Mouse (Mus musculus) NIH3T3 (cell line): Measurements from ENCODE around the gene Ndufs3.
"Not testable (repeated sequence)": the region's sequence is repeated elsewhere in the genome, so short reads cannot be mapped to it uniquely, and the experiment has no call there.

Experiments
- DNase-seq: peaks from one replicate; pipeline ENCODE4 v3.0.0-alpha.2; 2012; ENCODE audit warnings: low read depth

The Ndufs3 gene

DNA sequence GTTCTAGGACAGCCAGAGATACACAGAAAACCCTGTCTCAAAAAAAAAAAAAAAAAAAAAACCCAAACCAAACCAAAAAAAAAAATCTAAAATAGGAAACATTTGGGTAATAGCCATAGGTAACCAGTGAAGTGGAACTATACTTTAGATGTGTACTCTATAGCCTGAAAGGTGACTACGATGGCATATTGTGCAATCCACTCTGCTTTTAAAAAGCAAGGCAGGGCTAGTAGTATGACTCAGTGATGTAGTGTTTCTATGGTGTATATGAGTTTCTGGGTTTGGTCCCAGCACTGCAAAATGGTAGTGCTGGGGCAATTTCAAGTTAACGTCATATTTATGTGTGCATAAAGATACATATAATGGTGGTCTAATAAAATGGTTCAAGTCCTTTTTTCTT lies 2.1 kb upstream of the Ndufs3 start:
- DNase-seq: no peak

DNA sequence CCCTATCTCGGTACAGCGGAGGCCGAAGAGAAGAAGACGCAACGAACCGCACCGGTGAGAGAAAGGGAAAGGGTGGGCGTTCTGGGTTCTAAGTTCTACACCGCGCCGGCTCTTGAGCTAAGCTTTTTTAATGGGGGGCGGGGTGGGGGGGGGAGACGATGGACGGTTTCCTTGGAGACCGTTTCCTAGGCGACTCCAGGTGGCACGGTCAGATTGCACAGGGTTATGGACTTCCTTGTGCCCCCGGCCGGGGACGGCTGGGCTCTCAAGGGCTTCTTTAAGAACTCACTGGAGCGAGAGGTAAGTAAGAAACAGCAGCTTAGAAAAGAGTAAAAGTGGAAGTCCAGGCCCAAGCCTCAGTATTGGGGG lies 213 bp upstream of the Ndufs3 start:
- no peak for DNase-seq

DNA sequence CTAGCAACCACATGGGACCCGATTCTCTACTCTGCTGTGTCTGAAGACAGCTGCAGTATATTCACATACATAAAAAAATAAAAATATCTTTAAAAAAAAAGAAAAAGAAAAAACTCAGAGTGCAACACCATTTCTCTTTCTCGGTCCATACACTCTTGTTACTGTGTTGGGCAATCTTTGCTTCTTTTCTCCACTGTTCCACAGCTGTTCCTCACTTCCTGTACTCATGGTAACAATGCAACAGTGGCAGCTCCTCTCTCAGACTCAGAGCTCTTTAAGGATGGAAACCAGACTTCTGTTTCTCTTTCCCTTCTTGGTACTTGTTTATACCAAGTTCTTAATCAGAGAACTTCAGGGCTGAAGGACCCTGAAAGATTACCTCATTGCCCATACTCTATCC lies 1.2 kb downstream of the Ndufs3 start:
- DNase-seq: no peak

DNA sequence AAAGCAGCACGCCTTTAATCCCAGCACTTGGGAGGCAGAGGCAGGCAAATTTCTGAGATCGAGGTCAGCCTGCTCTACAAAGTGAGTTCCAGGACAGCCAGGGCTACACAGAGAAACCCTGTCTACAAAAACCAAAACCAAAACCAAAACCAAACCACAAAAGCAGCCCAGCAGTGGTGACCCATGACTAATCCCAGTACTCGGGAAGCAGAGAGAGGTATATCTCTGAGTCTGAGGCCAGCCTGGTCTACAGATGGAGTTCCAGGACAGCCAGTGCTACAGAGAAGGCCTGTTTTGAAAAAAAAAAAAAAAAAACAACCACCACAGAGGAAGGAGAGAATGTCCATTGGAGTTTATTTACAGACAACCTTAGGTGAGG lies 10.3 kb downstream of the Ndufs3 start:
- not testable (repeated sequence) for DNase-seq

DNA sequence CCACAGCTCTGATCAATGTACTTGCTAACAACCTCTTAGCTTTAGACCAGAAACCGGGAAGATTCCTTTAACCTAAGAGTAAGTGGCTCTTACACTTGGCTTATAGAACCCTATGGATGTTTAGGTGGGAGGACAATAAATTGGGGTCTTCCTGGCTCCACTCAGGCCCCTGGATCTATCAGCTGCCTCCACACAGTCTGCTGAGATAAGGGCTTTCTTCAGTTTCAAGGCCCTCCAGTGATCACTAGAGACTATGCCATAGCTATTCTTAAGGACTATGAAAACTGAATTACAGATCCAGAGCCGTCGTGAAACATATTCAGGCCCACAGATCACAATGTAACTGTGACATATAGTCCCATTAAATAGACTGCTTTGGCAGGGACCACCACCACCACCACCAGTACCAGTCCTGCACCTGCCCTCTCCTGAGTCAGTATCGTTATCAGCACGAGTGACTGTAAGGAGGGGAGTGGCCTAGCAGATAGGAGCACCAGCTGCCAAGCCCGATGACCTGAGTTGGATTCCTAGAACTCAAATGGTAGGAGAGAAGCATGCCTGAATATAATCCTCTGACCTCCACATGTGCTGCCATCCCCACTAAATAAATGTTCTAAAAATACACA lies 10.8 kb downstream of the Ndufs3 start:
- no peak for DNase-seq

DNA sequence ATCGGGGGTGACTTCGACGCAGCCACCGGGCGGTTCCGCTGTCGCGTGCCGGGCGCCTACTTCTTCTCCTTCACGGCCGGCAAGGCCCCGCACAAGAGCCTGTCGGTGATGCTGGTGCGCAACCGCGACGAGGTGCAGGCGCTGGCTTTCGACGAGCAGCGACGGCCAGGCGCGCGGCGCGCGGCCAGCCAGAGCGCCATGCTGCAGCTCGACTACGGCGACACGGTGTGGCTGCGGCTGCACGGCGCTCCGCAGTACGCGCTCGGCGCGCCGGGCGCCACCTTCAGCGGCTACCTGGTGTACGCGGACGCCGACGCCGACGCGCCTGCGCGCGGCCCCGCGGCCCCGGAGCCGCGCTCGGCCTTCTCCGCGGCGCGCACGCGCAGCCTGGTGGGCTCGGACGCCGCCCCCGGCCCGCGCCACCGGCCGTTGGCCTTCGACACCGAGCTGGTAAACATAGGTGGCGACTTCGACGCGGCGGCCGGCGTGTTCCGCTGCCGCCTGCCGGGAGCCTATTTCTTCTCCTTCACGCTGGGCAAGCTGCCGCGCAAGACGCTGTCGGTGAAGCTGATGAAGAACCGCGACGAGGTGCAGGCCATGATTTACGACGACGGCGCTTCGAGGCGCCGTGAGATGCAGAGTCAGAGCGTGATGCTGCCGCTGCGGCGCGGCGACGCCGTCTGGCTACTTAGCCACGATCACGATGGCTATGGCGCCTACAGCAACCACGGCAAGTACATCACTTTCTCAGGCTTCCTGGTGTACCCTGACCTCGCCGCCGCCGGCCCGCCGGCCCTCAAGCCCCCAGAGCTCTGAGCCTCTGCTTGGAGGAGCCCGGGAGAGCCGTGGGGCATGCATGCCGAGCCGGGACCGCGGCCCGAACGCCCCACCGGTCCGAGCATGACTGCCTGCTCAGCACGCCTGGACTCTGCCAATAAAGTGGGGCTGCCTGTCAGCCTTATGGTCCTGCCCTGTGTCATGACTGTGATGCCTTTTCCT lies 14.8 kb downstream of the Ndufs3 start:
- DNase-seq: no peak

DNA sequence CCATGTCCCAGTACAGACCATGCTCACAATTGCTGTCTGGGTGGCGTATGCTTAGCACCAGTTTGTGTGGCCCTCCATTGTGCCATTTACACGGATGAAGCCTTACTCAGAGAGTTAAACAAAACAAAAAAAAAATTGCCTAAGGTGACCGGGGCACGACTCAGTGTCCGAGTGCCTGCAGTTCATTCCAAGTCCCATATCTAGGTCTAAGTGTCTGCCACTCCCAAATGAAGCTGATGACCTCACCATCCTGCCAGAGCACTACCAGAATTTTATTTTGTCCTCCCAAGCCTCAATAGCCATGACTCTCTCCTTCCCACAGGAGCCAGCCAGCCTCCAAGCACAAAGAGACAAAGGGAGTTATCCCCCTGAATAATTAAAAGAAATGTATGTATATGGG lies 17.0 kb downstream of the Ndufs3 start:
- DNase-seq: no peak

DNA sequence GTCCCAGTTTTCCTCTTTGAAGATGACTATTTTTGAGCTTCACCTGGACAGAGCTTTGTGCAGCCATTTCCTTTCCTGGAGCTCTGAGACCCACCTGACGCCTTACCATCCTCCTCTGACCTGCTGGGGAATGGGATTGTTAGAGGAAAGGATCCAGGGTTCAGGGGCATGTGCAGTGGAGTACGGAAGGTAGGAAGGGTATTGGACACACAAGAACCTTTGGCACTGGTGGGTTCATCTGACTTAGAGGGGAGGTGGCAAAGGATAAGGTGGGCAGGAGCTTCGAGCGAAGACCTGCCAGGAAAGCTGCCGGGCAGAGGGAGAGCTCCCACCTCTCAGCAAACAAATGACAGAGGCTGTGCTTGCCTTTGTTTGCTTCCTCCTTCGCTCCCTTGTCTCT lies 18.2 kb downstream of the Ndufs3 start:
- DNase-seq: no peak

DNA sequence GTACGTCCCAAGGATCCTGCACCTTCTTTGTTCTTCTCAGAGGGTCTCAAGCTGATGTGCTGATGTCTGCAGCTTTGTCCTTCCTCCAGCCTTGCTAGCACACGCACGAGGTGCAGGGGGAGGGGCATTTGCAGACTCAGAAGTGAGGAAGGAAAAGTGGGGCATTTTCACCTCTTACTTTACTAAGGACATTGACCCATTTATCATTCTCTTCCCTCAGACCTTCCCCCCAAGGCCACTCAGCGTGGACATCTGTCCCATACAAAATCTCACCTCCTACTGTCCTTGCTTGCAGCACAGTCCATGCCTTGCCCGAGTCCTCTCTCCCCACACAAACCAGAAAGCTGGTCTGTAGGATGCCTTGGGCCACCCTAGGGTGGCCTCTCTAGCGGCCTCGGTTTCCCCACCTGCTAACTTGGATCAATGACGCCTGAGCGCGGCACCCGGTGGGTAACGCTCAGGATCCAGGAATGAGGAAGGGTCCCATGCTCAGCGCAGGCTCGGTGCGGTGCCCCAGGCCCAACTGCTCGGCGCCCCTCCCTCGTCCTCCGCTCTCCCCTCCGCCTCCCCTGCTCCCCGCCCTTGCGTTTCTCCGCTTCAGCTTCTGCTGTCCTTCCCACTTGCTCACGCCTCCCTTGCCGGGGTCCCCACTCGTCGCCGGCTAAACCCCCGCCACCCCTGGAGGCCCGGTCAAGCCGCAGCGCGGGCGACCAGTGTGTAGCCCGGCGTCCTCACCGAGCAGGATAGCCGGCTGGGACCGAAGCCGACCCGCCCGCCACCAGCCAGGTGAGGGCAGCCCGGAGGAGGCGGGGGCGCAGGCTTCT lies 19.2 kb downstream of the Ndufs3 start, which contains the start of gene C1qtnf4:
TSS of gene C1qtnf4 (plus strand) at position 643 of the 824 bp plus-strand sequence.
- no peak for DNase-seq

DNA sequence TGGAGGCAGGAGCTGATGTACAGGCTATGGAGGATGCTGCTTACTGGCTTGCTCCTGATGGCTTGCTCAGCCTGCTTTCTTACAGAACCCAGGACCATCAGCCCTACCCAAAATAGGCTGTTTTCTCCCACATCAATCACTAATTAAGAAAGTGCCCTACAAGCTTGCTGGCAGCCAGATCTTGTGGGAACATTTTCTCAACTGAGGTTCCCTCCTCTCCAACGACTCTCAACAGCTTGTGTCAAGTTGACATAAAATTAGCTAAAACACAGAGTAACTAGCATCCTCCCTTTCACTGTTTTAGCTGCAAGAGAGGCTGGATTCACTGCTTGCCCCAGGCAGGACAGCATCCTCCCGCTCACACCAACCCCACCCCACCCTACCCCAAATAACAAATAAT lies 22.8 kb downstream of the Ndufs3 start:
- no peak for DNase-seq

DNA sequence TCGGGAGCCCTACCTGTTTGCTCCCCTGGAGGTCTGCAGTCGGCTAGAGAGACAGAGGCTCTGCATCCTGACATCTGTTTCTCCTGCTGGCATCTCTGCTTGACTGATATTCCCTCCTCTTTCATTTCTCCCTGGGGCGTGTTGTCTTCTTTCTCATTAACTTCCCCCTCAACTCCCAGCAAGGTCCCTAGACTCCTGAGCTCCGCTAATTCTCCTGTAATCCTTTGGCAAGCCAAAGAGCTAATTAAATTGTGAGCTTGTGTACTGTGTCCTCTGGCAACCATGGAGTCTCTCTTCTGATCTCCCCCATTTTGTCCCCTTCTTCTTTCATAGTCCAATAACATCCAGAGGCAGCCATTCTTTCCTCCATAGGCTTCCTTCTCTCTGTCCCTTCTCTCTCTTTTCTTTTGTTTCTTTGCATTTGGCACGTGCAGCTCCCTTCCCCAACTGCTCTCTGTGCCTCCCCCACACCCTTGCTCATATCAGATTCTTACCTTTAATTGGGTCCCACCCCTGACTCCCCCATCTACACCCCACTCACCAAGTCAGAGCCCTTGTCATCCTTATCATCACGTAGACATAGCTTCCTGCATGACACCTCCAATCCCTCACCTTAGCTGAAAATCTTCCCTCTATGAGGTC lies 24.4 kb downstream of the Ndufs3 start:
- no peak for DNase-seq

DNA sequence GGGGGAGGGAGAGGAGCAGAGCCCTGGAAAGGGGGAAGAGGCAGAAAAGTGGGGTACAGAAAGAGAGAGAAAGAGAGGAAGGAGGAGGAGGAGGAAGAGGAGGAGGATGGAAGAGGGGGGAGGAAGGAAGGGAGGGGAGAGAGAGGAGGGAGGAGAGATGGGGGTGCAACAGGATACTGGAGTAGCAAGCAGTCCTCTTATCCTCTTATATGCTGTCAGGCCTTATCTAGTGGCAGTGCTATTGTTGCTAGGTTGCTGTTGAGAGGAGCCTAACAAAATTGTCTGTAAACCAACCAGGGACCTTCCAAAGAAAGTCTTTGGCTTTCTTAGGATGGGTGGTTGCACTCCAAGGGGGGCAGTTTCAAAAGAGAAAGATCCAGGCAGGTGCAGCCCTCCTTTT lies 25.2 kb downstream of the Ndufs3 start:
- DNase-seq: no peak

DNA sequence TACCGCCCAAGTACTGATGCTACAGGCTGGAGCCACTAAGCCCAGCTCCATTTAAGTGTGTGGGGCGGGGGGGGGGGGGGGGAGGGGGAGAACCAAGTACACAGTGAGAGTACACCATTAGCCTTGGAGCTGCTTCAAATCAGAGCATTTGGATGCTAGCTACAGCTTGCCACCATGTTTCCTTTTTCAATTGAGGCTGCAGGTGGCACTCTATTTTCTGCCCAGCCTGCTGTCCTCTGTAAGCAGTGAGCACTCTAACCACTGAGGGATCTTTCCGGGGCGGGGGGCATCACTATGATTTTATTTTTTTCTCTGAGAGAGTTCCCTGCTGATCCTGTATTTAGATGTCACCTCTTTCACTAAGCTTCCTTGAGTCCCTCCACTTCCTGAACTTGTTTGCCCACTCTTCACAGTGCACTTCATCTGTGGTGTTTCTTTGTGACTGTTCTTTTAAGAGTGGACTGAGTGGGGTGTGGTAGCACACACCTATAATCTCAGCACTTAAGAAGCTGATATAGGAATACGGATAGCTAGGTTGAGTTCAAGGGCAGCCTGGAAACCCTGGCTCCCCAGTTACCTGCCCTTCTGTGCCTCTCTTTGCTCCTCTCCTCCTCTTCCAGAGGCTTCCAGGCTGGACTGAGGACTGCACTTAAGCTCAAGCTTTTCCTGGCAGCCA lies 26.9 kb downstream of the Ndufs3 start:
- no peak for DNase-seq

DNA sequence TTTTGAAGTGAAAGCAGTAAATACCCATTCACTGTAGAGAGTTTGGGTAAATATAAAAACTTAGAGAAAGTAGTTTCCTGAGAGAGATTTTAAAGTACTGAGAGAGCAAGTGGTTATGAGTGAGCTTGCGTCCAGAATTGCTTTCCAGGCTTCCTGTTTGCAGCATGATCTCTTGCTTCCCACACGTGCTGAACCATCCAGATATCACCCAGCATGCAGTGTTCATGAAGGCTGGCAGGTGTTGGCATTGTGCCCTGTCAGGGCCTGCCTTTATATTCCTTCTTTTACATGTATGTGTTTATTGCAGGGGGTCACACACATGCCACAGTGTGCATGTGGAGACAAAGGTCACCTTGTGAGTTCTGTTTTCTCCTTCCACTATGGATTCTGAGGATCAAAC lies 29.4 kb downstream of the Ndufs3 start:
- DNase-seq: no peak

DNA sequence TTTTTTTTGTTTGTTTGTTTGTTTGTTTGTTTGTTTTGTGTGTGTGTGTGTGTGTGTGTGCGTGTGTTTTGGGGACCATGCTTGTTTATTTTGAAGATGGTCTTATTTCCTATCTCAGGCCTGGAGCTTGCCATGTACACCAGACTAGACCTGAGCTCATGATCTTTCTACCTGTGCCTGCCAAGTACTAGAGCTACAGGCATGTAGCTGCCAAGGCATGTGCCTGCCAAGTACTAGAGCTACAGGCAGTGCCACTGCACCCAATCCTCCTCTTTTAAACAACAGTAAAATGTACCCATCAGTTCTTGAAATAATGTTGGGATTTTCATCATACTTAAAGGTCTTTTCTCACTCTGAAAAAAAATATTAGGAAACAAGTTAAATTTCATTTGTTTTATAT lies 30.6 kb downstream of the Ndufs3 start:
- DNase-seq: no peak

DNA sequence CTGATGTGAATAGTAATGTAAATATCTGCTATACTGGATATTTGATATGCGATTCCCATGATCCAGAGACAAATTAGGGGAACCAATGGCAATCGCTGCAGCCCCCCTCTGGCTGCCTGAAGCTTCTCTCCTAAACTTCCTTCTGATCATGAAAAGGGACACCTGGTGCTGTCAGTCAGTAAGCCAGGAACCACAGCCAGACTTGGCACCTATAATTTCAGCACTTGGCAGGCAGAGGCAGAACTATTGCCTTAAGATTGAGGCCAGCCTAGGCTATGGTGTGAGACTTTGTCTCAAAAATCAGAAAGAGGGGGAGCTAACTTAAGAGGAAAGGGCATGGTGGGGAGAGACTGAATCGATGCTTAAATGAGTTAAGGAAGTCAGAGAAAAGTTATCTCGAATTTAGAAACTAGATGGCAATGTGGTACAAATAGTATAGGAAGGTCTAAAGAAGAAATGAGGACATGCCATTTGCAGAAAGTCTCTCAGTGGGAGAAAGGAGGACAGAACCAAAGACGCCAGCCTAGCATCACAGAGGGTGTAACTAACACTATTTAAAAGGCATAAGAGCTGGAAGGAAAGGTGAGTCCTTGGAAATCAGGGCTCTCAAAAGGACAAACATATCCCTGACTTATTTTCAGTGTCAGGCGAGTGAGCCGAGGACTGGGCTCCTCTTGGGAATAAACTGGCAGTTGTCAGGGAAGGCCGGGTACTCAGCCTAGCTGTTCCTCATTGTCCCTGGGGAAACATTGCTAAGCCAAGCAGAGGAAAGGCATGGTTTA lies 33.3 kb downstream of the Ndufs3 start:
- DNase-seq: no peak

DNA sequence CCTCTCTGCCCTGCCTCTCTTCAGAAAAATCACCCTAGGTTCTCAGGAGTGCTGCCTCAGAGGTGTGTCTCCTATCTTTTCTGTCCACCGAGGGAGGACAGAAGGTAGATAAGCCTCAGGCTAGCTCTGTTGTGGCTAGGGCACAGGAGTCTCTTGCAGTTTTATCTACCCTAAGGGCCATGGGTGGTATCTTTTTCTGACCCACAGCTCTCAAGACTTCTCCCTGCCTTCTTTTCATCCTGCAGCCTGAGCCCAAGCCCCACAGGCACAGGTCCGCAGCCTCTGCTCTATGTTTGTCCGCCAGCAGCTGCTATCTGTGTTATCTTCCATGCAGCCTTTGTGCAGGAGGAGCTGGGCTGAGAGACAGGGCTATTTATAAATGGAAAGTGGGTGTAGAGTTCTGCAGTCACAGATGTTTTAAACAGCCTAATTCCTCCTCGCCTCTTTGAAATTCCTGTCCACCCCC lies 34.5 kb downstream of the Ndufs3 start:
- peak; percentile 23 for DNase-seq

DNA sequence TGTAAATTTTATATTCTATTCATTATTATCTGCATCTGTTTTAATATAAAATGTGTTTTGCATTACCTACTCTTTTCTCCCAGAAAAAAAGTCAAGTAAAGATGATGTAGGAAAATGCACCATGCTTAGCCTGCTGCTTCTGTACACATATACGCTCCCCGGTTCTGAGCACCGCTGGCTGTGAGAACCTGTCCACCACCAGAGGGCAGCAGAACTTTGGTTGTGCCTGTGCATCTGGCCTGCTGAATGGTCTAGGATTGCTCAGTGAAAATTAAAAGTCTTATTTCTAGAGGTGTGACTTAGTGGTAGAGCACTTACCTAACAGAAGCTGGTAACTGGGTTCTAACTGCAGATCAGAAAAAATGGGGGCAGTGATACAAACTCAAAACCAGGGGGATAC lies 38.1 kb downstream of the Ndufs3 start:
- peak; percentile 92 for DNase-seq

DNA sequence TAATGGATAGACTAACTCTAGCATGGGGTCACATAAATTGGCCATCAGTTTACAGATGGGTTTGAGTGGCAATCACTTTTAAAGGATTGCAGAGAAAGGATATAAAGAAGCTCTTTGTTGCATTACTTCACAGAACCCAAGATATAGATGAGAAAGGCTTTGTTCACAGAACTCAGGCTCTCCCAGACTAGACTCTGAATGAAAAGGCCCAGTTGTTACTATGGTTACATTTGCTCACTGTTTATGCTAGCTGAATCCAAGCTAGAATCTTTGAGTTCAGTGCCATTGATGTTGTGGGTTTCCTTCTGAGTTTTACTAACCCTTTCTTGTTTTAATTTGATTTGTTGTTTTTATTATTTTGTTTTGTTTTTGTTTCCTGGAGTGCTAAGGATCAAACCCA lies 40.4 kb downstream of the Ndufs3 start:
- no peak for DNase-seq

DNA sequence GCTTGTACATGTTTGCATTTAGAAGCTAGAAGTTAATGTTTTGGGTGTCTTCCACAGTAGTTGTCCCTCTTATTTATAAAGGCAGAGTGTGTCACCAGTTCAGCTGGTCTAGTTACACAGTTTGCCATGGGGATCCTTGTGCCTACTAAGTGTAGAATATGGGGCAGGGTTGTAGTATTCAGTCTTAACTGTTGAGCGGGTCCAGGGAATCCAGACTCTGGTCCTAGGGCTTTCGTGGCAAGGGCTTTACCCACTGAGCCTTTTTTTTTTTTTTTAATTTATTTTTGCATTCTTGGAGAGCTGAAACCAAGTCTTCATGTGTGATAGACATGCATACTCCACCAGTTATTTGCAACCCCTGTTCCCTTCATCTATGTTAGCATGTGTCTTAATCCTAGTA lies 43.1 kb downstream of the Ndufs3 start:
- no peak for DNase-seq

DNA sequence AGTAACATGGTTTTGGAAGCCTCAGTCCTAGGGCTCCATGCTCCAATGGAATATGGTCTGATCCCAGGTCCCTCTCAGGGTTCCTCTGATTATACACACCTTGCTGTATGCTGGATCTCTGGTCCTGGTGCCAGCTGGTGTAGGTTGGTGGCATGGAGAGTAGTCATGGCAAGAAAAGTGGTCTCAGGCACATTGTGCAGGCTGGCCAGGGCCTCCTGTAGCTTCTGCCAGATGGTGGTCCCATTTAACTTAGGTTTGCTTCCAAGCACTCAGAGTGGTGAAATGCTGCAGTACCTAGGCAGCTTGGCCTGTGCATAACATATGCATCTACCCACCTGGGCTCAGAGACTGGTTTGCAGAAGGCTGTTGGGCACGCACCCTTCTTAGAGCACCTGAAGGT lies 54.2 kb downstream of the Ndufs3 start:
- DNase-seq: no peak
